Mouse (Mus musculus) ovary, adult 18-20 months (tissue): Measurements from ENCODE around the gene Sephs2.
"Not testable (repeated sequence)": the region's sequence is repeated elsewhere in the genome, so short reads cannot be mapped to it uniquely, and the experiment has no call there.

Experiments
- DNase-seq: peaks from one replicate; pipeline ENCODE4 v3.0.0; 2022; ENCODE audit warnings: low spot score, mixed read lengths

The Sephs2 gene

DNA sequence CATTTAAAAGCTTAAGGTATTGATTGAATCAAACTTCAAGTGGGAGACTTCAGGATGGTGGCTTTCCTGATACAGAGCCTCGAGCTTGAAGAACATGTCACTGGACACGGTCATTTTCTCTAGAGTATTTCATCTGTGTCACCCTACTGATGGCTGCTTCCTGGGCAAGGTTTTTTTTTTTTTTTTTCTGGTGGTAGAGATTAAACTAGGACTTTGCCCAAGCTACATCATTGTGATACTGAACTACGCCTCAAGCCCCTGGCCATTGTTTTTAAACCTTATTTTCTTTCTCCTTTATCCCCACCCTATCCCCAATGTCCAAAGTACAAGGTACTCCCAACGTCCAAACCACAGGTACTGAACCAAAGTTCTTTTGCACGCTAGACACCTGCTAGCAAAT, 3.2 kb downstream of the Sephs2 start:
- no peak for DNase-seq

DNA sequence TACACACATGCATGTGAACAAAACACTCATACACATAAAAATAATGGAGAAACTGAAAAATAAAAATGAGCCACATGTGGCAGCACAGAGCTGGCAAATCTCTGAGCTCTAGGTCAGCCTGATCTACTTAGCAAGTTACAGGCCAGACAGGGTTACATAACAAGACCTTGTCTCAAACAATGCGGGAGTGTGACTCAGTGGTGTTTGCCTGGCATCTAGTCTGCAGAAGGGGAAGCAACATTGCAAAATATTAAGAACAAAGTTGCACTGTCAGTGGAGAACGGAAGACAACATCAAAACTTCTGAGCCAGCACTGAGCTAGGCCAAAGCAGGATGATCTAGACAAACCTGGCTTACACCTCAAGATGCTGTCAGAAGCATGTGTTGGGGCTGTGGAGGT, 3.6 kb downstream of the Sephs2 start:
- no peak for DNase-seq

DNA sequence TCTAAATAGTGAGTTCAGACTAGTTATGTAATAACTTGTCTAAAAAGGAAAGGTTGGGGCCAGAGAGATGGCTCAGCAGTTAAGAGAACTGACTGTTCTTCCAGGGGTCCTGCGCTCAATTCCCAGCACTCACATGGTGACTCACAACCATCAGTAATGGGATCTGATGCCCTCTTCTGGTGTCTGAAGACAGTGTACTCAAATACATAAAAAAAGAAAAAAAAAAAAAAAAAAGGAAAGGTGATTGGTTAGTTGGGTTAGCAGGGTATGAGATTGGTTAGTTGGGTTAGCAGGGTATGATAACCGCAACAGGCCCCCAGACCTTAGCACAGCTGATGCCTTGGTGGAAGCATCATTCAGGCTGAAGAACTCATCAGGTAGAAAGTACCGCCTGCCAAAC, 10.3 kb downstream of the Sephs2 start:
- no peak for DNase-seq

DNA sequence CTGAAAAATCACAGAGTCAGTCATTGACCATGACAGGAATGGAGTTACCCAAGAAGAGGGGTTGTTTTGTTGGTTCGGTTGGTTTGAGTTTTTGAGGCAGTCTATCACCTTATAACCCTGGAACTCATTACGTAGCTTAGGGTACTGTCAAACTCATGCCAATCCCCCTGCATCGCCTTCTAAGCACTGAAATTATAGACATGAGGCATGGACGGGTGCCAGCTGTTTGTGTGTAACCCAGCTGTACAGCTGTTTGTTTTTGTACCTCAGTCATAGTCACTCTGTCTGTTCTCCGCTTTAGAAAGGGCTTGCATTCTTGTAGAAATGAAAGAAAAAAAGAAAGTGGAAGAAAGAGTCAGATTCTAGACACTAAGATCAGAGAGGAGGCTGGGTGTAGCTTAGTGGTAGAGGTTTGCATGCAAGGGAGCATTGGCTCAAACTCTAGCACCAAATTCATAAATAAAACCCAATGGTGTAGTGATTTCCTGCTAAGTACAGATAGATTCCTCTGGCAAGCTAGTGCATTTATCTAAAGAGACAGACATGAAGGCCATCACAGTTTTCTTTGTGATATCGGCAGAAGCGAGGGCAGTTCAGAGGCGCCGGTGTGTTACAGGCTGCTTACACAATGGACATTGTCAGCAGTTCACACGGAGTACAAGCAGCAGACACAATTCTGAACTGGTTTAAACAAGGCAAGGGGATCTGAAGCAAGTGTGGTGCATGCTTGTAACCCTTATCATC, 11.5 kb downstream of the Sephs2 start:
- DNase-seq = no peak

DNA sequence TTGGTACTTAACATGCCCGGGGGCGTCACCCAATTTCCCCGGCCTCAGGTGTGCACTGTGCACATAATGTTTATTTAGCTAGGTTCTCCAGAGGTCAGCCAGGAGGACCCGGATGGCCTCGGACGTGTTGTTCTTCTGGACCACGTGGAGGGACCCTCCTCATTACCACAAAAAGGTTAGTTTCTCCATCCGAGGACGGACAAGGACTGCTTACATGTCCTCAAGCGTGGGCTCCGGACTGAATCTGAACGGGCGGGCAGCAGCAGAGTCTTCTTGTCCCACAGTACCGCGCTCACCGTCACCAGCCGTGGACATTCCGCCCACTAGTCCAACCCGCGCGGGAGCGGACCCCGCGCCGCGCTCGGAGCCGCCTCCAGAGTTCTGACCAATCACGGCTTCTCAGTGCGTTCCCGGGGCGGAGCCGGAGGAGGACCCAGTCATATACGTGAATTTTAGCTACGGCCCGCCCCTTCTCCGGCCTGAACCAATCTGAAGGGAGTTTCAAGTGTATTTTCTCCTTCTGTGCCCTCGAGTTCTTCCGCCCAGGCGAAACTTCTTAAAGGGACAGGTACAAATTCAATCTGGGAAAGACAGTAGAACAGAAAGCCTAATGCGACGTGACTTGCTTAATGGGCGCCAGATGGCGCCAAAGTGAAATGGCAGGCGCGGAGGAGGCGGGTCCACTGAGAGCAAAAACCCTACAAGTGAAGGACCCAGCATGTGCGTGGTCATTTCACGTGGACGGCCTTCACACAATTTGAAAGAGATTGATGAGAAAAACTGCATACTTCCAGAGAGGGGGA, 13.3 kb downstream of the Sephs2 start, which contains the start of gene Dctpp1:
Gene Dctpp1, minus strand, starts transcription at position 401 of the 803 bp plus-strand sequence.
- DNase-seq = peak; percentile 97

DNA sequence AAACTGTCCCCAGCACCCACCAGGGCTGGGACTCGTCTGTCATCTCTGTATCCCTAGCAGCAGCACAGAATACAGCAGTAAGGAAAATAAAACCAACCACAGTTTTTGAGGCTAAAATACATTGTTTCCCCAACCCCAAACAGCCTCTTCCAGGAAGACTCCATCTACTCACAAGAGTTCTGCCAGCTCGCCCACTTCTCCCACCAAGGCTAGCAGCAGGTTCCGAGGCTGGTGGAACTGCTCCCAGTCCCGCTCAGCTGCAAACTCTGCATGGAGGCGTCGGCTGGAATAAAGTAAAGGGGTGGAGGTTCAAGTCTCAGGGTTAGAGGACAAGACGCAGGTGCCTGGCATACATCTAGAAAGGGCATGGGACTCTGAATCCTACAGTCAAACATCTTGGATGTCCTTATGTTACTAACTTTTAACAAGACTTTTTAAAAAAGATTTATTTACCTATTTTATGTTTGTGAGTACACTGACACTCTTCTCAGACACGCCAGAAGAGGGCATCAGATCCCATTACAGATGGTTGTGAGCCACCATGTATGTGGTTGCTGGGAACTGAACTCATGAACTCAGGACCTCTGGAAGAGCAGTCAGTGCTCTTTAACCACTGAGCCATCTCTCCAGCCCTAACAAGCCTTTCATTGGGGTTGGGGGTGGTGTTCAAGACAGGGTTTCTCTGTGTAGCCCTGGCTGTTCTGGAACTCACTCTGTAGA, 14.5 kb downstream of the Sephs2 start:
- DNase-seq = no peak

DNA sequence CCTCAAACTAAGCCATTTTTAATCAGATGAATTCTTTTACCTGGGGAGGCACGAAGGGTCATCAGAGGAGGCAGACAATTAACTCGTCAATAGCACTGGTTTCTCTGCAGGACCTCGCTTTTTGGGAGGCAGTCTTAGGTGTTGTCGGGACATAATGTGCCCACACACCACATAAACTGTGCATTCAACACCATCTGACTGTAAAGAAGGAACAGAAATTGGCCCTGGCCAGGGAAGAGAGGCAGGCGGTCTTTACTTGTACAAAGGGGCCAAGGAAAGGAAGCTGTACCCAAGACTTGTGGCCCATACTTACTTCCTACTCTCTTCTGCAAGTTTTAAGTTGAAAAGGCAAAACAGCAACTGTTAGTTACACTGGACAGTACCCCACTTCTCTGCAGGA, 17.3 kb downstream of the Sephs2 start:
- DNase-seq = no peak

DNA sequence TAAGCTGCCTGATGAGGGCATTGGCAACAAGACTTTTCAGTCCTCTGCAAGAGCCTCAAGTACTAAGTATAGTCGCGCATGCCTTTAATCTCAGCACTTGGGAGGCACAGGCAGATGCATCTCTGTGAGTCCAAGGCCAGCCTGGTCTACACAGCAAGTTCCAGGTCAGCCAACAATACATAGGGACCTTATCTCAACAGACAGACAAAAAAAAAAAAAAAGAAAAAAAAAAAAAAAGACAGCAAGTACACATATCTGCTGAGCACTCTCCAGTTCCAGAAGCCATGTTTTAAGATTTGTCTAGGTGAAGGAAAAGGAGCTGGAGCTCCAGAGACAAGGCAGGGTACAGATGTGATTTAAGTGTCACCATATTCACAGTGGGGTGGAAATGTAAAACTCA, 17.9 kb downstream of the Sephs2 start:
- no peak for DNase-seq

DNA sequence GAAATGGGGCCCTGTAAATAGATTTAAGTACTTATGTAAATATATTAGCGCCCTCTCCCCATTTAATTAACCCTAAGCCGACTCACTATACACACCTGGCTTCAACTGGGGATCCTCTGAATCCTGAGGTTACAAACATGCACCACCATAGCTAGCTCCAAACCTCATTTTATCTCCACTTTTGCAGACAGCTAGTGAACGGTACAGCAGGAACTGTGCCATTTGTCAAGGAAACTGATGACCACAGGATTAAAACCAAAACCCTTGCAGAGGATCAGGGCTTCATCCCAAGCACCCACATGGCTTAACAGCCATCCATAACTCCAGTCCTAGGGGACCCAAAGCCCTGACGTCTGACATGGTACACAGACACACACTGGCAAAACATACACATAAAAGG, 18.8 kb downstream of the Sephs2 start:
- DNase-seq = no peak

DNA sequence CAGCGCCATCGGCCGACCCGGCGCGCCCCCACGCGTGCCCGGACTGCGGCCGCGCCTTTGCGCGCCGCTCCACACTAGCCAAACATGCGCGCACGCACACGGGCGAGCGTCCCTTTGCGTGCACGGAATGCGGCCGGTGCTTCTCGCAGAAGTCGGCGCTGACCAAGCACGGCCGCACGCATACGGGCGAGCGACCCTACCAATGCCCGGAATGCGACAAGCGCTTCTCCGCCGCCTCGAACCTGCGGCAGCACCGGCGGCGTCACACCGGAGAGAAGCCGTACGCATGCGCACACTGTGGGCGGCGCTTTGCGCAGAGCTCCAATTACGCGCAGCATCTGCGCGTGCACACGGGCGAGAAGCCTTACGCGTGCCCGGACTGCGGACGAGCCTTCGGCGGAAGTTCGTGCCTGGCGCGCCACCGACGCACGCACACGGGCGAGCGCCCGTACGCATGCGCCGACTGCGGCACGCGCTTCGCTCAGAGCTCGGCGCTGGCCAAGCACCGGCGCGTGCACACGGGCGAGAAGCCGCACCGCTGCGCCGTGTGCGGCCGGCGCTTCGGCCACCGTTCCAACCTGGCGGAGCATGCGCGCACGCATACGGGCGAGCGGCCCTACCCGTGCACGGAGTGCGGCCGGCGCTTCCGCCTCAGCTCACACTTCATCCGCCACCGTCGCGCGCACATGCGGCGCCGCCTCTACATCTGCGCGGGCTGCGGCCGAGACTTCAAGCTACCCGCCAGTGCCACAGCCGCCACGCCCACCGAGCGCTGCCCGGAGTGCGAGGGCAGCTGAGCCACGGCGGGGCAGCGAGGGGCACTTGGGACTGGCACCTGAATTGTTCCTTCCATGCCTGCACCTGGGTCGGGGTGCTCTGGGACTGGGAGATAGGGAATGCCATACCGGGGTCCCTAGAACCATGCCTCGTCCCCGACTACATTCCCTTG, 19.8 kb downstream of the Sephs2 start:
- peak; percentile 93 for DNase-seq

DNA sequence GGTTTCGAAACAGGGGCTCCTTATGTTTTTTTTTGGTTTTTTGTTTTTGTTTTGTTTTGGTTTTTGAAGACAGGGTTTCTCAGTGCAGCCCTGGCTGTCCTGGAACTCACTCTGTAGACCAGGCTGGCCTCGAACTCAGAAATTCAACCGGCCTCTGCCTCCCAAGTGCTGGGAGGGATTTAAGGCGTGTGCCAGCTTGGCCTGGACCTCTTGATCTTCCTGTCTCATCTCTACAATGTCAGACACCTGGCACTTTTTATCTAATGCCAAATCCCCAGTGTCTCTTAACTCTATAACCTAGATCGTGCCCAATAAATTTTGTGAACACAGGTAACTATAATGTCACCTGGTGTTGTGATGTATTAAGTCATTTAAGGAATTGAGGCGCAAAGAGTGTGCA, 20.5 kb downstream of the Sephs2 start:
- DNase-seq = no peak

DNA sequence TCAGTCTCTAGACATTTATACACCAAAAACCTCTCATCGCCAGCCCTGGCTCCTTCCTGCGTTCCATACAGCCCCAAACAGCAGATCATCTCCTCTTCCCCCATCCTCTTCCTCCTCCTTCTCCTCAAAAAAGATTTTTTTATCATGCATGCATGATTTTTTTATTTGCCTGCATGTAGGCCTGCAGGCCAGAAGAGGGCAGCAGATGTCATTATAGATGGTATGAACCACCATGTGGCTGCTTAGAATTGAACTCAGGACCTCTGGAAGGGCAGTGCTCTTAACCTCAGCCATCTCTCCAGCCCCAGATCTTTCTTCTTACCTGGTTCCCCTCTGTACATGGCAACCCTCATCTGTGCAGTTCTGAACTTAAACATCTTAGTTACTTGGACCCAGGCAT, 21.4 kb downstream of the Sephs2 start:
- DNase-seq = no peak

DNA sequence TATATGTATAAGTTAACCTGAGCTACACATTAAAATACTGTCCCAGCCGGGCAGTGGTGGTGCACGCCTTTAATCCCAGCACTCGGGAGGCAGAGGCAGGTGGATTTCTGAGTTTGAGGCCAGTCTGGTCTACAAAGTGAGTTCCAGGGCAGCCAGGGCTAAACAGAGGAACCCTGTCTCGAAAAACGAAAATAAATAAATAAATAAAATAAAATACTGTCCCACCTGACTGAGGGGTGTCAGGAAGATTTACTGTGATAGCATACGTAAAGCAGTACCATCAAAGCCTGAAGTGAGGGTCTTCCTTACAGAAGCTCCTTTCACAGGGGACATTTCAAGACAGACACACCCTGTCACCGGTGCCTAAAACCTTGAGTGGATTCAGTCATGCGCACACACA, 23.3 kb downstream of the Sephs2 start:
- not testable (repeated sequence) for DNase-seq

DNA sequence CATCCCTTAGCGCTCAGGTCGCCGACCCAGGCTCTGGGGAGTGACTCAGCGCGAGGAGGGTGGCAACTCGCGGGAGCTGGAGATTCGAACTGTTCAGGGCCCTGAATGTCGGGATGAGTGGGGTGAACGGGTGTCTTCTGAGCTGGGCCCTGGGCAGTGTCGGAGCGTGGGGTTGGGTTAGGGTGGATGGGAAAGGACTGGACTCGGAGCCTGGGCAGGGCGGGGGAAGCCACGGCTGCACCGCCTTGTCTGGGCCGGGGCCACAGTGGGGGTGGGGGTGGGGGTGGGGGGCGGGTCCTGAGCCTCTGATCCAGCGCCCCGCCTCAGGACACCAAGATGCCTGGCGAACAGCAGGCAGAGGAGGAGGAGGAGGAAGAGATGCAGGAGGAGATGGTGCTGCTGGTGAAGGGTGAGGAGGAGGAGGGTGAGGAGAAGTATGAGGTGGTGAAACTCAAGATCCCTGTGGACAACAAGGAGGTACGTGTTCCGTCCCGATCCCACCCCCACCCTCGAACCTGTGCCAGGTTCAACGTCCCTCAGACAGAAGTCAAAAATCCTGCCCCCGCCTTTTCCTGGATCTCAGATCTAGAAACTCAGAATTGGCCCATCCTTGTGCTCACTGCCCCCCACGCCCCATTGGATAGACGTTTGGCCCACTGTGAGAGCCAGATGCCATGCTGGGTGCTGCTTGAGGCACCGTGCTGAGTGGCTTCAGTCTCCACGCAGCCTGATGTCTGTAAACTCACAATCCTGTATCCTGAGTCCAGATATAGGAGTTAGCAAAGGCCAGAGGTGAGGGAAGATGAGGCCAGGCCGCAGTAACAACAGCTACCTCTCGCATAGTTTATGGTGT, 29.0 kb downstream of the Sephs2 start:
- DNase-seq = peak; percentile 38

DNA sequence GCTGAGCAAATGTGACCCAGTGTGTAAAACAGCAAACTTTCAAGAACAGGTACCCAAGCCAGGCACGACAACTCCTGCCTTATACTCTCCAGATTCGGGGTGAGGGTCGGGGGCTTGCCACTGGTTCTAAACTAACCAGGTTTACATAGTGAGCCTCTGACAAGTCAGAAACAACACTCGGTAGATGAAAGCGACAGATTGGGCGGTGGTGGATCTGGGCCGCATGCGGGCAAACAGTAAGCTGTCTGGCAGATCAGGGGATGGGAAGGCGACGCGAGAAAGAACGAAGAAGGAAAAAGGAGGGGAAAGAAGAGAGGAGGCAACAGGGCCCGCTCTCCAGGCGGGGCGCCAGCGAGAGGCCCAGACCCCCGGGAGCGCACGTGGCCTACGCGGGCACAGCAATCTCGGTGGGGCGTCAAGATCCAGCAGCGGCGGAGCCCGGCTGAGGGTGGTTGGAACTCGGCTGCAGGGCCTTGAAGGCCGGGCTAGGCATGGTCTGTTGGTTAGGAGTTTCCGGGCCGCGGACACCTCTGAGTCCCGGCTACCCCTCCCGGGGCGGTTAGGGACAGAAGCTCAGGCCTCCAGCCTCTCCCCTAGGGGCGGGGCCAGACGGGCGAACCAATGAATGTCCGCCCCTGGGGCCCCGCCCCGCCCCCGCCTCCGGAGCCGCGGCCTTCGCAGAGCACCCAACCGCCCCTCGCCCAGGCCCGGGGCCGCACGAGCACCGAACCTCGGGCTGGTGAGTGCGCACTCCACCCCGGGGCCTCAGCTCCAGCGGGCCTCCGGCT, 29.8 kb downstream of the Sephs2 start, which contains the start of gene Zfp771:
Gene Zfp771, plus strand, starts transcription at position 405 of the 788 bp plus-strand sequence.
- DNase-seq = peak; percentile 96

DNA sequence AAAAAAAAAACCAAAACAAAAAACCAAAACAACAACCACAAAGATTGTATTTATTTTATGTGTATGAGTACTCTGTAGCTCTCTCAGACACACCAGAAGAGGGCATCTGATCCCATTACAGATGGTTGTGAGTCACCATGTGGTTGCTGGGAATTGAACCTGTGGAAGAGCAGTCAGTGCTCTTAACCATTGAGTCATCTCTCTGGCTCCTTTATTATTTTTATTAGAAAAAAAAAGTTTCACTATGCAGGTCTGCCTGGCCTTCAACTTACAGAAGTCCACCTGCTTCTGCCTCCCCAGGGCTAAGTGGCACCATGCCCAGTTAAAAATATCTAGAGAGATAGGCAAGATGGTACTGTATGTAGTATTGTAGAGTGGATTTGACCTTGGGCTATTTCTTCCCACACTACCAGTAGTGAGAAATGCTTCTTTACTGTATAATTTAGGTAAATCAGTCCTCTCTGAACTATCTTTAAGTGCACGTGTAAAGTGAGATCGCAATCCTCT, 30.4 kb downstream of the Sephs2 start:
- no peak for DNase-seq

DNA sequence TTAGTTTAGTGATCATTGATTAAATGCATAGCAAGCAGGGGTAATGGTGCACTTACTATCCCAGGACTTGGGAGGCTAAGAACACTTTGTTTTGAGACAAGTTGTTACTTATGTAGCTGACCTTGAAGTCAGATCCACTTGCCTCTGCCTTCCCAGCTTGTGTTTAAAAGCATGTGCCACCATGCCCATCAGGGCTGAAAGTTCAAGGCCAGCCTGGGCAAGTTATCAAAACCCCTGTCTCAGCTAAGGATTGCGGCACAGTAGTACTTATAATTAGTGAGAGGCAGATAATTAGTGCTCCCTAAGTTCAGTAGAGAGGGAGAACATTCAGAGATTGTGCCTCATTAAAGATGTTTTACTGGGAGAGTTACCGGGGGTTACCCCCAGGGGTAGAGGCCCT, 39.1 kb downstream of the Sephs2 start:
- DNase-seq = peak; percentile 51

DNA sequence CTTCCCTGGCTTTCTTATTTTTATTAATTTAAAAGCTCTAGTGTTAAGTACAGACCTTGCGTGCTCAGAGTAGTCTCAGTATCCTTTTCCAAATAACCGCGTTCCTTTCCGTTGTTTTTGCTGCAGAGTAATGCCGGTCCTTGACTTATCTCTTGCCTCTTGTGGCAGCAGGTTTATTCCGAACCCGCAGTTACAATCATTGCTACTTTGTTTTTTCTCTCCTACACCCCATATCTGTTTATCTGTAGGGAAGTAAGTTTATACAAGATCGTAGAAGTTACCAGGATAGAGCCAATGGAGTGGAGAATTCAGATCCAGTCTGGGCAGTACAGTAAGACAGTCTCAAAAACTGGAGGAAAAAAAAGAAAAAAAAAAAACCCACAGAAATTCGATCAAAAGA, 40.1 kb downstream of the Sephs2 start:
- no peak for DNase-seq

DNA sequence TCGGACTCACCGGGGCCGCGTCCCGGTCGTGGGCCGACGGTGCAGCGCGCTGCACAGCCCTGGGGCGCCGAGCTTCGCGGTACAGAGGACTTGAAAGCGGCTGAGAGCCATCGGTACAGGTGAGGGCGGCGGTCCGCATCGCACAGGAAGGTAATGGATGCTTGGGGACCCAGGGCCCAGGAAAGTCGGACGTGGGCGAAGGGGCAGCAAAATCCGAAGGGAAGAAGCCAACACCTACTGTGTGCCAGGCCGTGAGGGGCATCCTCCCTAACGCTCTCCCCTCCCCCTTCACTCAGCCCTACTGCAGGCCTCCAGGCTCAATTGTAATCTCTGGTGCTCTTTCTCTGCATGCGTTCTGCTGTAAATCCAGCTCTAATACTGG, 40.5 kb downstream of the Sephs2 start:
- no peak for DNase-seq
